Comparison of ENCODE assay signal across 8 mouse cellular contexts in the genomic region with DNA sequence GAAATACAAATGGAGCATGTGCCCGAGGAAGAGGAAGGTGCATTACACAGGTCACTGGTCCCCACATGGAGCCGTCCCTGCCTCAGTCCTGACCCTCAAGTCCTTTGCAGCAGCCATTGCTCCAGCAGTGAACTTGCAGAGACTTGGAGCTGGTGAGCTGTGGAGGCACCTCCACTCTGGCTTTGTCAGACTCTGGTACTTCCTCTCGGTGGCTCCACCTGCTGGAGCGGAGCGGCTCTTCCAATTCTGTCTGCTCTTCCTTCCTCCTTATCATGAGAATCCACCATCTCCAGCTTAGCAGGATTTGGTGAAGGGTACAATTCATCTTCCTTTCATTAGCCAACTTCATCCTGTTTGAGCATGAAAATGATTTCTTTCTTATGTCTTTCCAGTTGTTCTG.
DNase-seq lines count a peak whose midpoint lies in the region; ATAC-seq and TF ChIP-seq lines count a peak whose summit lies in the region.

No protein-coding gene starts in this region.

- WGBS in kidney, embryonic 16.5 days: 44% methylated on average over 5 of the region's 5 CpGs
- 68% methylated on average over 5 of the region's 5 CpGs for WGBS in forebrain, embryonic 15.5 days

- peak; percentile 11 for DNase-seq in kidney, adult 18-20 months
- DNase-seq in ES-E14 (ENCODE audit: low read depth, low spot score): peak; percentile 45
- DNase-seq in left cerebral cortex, postnatal 14 days (ENCODE audit: low spot score in 2 of 2): peak; percentile 41 to 48
- peak; percentile 52 for DNase-seq in retina, postnatal 1 day
- DNase-seq in Muller cell, postnatal 12 days (ENCODE audit: inconsistent ontology term): no peak

- H3K36me3 ChIP-seq in kidney, embryonic 16.5 days (ENCODE audit: insufficient read depth, low read length): no peaks in the 10 kb centered on the region
- no peaks in the 10 kb centered on the region for H3K36me3 ChIP-seq in ES-E14 (ENCODE audit: control insufficient read depth, insufficient read depth, low read length, poor library complexity, severe bottlenecking)
- no peaks in the 10 kb centered on the region for H3K36me3 ChIP-seq in forebrain, embryonic 15.5 days

- no peak overlapping the region for H3K4me3 ChIP-seq in kidney, embryonic 16.5 days (ENCODE audit: low read length)
- H3K4me3 ChIP-seq in ES-E14 (ENCODE audit: insufficient read depth in 1 of 2, low read depth in 1 of 2, low read length in 2 of 2, poor library complexity in 1 of 2, severe bottlenecking in 1 of 2): no peak overlapping the region
- H3K4me3 ChIP-seq in forebrain, embryonic 15.5 days: no peak overlapping the region

- H3K4me2 ChIP-seq in kidney, embryonic 16.5 days (replicated peaks; ENCODE audit: low read depth, low read length): no peak overlapping the region
- no peak overlapping the region for H3K4me2 ChIP-seq in forebrain, embryonic 15.5 days (replicated peaks)

- ATAC-seq in kidney, embryonic 16.5 days (ENCODE audit: low FRiP score, low TSS enrichment): no peak
- ATAC-seq in cerebellum, adult (ENCODE audit: insufficient number of reproducible peaks, low FRiP score, low TSS enrichment): peak; percentile 61; the same call in 1 of the 2 replicates
- peak; percentile 66; the same call in 1 of the 2 replicates for ATAC-seq in forebrain, embryonic 15.5 days (replicated peaks)

- peaks cover 6% of the 10 kb centered on the region for H3K9me3 ChIP-seq in kidney, embryonic 16.5 days (ENCODE audit: low read length)
- no peaks in the 10 kb centered on the region; the same call in 1 of the 2 replicates for H3K9me3 ChIP-seq in ES-E14 (ENCODE audit: control insufficient read depth, insufficient read depth, low read depth, low read length)
- H3K9me3 ChIP-seq in forebrain, embryonic 15.5 days: no peaks in the 10 kb centered on the region

- intact Hi-C loops in left cerebral cortex, postnatal 14 days (cut with DNase I): loop anchor here (10.0 kb wide), 1 partner anchor 315 kb away; a partner anchor contains a TSS

- H3K9ac ChIP-seq in kidney, embryonic 16.5 days (replicated peaks; ENCODE audit: low read length): no peak overlapping the region
- no peak overlapping the region for H3K9ac ChIP-seq in ES-E14 (ENCODE audit: insufficient read depth, low read depth, low read length, poor library complexity, severe bottlenecking)
- no peak overlapping the region for H3K9ac ChIP-seq in forebrain, embryonic 15.5 days (replicated peaks)

- H3K4me1 ChIP-seq in kidney, embryonic 16.5 days (ENCODE audit: insufficient read depth, low read length): no peaks in the 10 kb centered on the region
- no peaks in the 10 kb centered on the region for H3K4me1 ChIP-seq in ES-E14 (ENCODE audit: control insufficient read depth in 2 of 2, insufficient read depth in 2 of 2, low read length in 2 of 2, poor library complexity in 1 of 2)
- no peaks in the 10 kb centered on the region for H3K4me1 ChIP-seq in forebrain, embryonic 15.5 days

- no peak overlapping the region for H3K27ac ChIP-seq in kidney, embryonic 16.5 days (ENCODE audit: low read length)
- no peak overlapping the region for H3K27ac ChIP-seq in ES-E14 (ENCODE audit: insufficient read depth, low read depth, low read length, poor library complexity, severe bottlenecking)
- no peak overlapping the region for H3K27ac ChIP-seq in forebrain, embryonic 15.5 days (replicated peaks)

- H3K27me3 ChIP-seq in kidney, embryonic 16.5 days (ENCODE audit: insufficient read depth, low read length): no peaks in the 10 kb centered on the region
- no peaks in the 10 kb centered on the region for H3K27me3 ChIP-seq in forebrain, embryonic 15.5 days

- in situ Hi-C loops in ES-E14 (cut with MboI; ENCODE audit: low sequenced_read_pairs in 2 of 2, unreplicated experiment in 2 of 2): no loop called here

TF ChIP-seq in ES-E14, 5 proteins besides CTCF, POLR2A, EP300 and RAD21:
- TF ChIP-seq MAFK (IDR thresholded peaks at IDR 0.05; ENCODE audit: insufficient read depth, low read depth, low read length): no peak
- no peak; the same call in 1 of the 2 replicates for TF ChIP-seq ZC3H11A (IDR thresholded peaks at IDR 0.05; ENCODE audit: borderline replicate concordance, low read depth, low read length)
- no peak for TF ChIP-seq CHD2 (IDR thresholded peaks at IDR 0.05; ENCODE audit: low read depth, low read length)
- no peak for TF ChIP-seq HCFC1 (IDR thresholded peaks at IDR 0.05; ENCODE audit: borderline replicate concordance, insufficient read depth, low read length)
- TF ChIP-seq ZNF384 (IDR thresholded peaks at IDR 0.05; ENCODE audit: low read depth, low read length): no peak
